ENCODE assay signal across 16 mouse cellular contexts in genomic region chr5:51729771-51730170, GRCm38 (mm10).
"Had no signal": no experiment of that assay in that cellular context is flagged by ENCODE, and none has a peak within 500 bp of the region (broad histone marks: within the 10 kb centered on the region; RNA-seq: fewer than 3 reads in every experiment).

No protein-coding gene starts in this region.

- DNase-seq: retina, postnatal 1 day; right cerebral cortex, adult 18-20 months; right cerebral cortex, postnatal 14 days; right cerebral cortex, postnatal 25 days; right cerebral cortex, postnatal 4 days; spleen, adult 18-20 months; thymus, adult 18-20 months; thymus, adult 2 months; thymus, postnatal 14 days; thymus, postnatal 25 days; thymus, postnatal 36 days; thymus, postnatal 4 days had no signal

- H3K36me3 ChIP-seq: neural tube, embryonic 13.5 days; neural tube, embryonic 15.5 days; stomach, embryonic 15.5 days had no signal

- H3K27me3 ChIP-seq: neural tube, embryonic 13.5 days; neural tube, embryonic 15.5 days; stomach, embryonic 15.5 days had no signal

- H3K4me1 ChIP-seq: stomach, embryonic 15.5 days had no signal

- H3K9ac ChIP-seq: neural tube, embryonic 13.5 days; neural tube, embryonic 15.5 days; stomach, embryonic 15.5 days had no signal

- H3K27ac ChIP-seq: neural tube, embryonic 13.5 days; neural tube, embryonic 15.5 days; stomach, embryonic 15.5 days; stomach, postnatal 0 days had no signal

- H3K9me3 ChIP-seq: neural tube, embryonic 13.5 days; neural tube, embryonic 15.5 days; stomach, embryonic 15.5 days had no signal

- H3K4me3 ChIP-seq: neural tube, embryonic 13.5 days; neural tube, embryonic 15.5 days; stomach, embryonic 15.5 days had no signal
